Mouse (Mus musculus) ES-Bruce4 (cell line): ENCODE data around the gene Brwd1.

ENCODE experiments used
- CTCF ChIP-seq: IDR thresholded peaks from one replicate; pipeline ENCODE4 v1.8.1; 2011; ENCODE audit warnings: low read depth, low read length
- EP300 ChIP-seq: IDR thresholded peaks from 2 replicates; pipeline ENCODE4 v1.6.1; 2011; ENCODE audit warnings: low read depth, low read length; ENCODE audit not compliant: insufficient read depth
- POLR2A ChIP-seq: IDR thresholded peaks from one replicate; pipeline ENCODE4 v1.8.1; 2011; ENCODE audit warnings: low read length; ENCODE audit not compliant: insufficient read depth

DNA sequence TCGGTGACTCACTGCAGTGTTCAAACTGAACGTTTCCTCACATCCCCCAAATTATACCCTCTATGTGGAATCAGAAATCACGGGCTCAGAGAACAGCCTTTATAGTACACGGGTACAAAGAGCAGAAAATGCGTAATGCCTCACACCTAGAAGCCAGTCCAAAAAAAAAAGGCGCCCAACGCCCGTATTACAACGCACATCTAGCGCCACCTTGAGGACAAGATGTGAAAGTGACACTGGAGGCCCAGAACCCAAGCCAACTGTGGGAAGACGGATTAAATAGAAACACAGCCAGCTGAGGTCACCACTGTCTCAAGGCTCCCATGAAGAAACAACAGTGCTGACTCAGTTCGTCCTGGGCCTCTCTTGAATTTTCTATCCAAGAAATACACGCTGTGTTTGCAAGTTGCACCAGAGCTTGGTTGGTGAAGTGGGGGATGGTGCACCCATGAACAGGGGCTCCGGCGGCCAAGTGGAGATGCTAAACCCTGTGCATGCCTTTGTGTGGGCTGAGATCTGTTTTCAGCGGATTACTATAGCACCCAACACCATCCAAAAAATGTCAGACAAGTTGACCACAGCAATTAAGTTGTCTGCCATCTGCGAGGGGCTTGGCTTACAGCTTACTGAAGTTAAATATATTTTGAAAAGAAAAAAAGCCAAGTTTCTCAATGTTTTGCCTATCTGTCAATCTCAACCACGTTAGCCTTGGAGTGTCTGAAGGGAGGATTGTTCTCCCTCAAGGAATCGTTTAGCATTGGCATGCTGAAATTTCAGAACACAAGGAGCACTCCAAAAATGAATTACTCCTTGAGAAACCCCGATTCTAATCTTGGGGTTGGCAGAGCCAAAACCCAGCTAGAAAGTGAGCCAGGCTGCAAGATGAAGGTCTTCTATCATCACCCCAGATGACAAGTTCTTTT lies 136.7 kb downstream of the Brwd1 start:
- TF ChIP-seq CTCF (peak; percentile 84), EP300 (no peak), POLR2A (no peak)
